Mouse (Mus musculus) ES-CJ7 (cell line): ENCODE measurements around the gene Tyw3.
A peak's percentile ranks its signal among the peaks of the same experiment; 100 is the strongest.

Experiments
- DNase-seq: peaks from one replicate; pipeline ENCODE4 v3.0.0; 2011; ENCODE audit warnings: low read depth, low spot score

Tyw3 gene

DNA sequence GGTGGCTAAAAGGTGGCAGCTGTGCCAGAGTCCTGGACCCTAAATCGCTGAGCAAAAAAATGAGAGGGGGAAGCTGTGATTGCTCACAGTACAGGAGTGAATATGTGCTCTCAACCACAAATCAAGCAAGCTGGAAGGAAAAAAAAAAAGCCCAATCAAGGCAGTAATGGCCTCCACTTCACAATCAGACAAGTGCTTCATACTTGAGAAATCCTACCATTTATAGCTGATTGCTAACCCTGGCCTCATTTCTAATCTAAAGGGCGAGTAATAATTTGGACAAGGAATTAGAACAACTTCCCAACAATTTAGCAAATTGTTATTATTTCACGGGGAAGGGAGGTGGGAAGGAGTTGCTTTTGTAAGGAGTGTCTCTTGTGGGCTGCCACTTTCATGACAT, 31.5 kb downstream of the Tyw3 start:
- DNase-seq: no peak

DNA sequence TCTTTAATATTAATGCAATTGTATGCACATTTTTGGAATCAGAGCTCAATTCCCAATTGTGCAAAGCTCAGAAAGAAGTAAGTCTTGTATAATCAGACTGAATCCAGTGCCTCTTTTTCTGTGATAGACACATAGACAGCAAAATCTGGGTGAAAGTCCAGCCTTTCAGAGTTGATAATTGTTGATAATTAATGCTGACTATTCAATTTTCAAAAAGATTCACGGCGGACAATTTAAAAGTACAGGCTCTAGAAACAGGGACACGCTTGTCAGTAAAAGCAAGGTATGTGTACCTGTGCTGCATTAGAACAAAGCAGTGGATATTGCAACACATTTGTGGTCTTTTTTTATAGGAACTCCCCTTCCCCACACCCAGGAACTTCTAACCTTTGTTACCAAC, 34.7 kb downstream of the Tyw3 start:
- no peak for DNase-seq

DNA sequence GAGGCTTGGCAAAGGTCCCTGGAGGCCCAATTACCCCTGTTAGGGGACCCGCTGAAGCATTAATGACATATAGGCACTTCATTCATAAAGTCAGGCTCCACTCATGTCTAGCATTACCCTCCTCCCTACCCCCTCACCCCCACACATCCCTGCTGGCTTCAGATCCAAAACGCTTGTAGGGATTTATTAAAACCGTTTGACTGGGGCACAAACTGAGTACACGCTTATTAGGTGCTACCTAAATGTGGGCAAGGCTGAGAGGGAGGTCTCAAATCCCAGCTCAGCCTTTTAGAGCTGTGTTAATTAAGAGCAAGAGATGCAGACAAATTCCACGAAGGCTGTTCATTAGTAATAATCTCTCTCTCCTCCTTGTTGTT, 45.9 kb downstream of the Tyw3 start:
- no peak for DNase-seq

DNA sequence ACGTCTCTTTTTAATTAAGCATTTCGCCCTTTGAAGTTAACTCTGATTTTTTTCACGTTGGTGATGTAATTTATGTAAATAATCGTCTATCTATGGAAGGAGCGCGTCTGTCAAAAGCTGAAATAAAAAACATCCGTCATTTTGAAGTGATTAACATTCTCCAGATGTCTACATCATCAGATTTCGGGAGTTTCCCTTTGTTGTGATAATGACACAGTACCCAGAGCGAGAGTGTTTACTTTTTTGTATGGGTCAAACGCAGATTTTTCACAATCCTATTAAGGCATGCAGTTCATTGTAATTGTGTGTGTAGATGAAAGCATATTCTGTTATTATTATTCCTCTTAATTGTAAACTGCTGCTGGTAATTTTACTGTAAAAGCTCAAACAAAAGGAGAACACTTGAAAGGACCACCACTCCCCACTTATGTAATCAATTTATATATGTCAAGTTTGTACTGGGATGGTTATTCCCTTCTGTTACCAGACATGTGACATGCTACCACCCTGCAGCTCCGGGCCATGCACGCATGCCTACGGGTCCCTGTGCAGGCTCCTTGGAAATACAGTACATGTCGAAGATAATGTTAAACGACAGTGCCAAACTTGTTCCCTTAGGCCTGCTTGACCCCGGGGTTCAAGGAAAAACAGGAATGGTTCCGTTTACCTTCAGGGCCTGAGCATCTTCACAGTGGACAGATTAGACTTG, 46.4 kb downstream of the Tyw3 start:
- no peak for DNase-seq

DNA sequence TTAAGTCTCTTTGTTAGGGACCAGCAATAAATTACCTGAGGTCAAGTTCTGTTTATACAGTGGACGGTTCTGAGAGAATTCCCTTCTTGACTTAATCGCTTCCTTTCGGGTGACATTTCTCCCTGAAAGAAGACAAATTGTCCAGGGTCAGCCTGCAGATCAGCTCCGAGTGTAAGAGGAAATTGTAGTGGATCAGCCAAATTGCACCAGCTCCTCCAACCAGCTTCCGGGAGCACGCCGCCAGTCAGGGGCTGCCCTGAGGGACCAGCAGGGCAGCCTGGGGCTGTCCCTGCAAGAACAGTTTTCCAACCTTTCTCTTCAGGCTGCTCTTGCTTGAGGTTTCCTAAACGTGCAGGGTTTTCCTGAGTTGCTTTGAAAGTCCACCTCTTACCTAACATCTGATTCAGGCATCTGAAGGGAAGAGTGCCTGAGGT, 48.0 kb downstream of the Tyw3 start:
- DNase-seq: no peak

DNA sequence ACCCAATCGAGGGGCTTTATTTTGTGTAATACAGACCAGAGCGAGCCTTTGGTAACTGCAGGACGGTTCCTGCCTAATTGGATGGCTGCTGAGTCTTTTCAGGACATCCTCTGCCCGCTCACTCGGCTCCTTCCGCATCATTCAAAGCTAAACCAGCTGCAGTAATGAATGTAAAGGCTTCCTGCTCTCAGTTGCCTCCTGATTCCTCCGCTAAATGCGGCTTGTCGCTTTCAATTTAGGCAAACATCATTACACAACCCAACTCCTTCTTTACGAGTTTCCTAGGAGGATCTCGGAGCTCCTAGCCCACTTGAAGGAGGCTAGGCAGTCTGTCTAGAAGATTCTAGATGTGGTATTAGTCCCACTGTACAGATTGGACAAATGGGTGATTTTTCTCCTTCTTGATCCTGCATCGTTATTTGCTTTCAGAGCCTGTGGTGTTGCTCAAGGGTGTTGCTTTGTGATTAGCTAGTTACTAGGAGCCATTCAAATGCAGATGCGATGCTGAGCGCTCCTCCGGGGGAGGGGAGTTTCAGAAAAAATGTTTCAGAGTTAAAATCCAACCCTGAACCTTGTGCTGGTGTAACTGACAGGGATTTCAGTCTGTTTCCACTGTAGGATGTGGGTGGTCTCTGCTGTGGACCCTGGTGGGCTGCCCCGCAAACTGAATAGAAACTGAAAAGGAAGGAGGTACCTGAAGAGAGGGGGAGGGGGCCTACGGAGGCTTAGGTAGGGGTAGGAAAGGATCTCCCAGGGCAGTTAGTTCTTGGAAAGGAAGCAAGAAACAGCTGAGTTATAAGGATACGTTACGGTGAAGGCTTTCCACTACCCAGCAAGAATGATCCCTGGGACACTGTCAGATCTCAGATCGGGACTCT, 49.1 kb downstream of the Tyw3 start:
- peak; percentile 63 for DNase-seq

DNA sequence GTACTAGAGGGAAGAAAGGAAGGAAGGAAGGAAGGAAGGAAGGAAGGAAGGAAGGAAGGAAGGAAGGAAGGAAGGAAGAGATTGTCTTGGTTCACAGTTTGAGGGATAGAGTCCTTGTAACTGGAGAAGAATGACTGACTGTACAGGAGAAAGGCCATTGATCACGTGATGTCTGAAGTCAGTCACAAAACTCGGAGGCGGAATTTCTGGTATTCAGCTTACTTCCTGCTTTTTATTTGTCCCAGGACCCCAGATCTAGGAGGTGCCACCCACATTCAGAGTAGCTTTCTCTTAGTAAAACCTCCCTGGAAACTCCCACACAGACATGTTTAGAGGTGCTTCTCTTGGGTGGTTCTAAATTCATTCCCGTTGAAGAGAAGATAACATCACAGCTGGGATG, 50.7 kb downstream of the Tyw3 start:
- no peak for DNase-seq

DNA sequence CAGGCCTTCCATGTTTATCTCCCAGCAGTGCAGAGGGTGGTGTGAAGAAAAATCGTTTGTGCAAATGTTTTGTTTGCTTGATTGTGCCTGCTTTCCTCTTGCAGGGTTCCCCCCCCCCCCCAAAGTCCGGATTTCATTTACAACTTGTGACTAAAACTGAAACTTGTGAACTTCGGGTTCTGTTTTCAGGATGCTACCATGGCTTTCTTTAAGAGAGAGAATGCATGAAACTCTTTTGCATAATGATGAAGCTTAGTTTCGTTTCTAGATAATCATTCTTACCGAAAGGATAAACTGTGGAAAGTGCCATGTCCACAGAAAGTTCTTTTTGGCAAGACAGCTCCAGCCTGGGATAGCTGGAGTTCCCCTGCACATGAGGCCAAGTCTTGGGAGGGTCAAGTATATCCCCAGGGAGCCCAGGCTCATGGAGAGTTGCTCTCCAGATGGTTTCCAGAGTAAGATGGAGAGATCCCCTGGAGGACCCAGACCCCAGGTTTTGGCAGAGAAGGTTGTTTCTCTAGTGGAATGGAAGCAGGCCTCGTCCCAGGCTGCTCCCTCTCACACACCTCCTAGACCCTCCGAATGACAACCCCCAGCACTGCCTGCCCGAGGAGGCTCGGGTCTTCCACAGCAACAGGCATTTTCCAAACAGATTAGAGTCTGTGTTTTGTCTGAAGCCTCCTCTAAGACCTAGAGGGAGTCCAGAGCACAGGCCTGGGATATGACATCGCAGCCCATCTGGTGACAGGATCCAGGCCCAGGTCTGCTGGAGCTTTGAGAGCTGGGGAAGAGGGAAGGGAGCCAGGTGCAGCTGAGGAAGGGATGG, 56.6 kb downstream of the Tyw3 start:
- no peak for DNase-seq

DNA sequence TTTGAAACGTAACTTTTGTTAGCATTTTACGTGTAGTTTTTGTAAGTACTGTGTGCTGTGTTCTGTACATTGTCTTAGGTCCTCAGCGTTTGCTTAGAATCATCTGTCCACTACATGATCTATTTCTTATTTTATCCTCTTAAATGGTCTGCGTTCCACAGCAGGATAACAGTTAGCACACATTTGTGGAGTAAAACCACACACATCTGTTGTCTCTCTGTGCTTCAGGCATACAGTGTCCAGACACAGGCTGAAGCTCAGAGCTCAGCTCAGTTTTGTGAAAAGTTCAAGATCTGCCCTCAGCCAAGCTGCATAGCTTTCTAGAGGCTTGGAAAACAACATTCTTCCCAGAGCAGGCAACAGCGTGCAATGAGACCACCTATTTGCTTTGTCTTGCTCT, 60.8 kb downstream of the Tyw3 start:
- no peak for DNase-seq

DNA sequence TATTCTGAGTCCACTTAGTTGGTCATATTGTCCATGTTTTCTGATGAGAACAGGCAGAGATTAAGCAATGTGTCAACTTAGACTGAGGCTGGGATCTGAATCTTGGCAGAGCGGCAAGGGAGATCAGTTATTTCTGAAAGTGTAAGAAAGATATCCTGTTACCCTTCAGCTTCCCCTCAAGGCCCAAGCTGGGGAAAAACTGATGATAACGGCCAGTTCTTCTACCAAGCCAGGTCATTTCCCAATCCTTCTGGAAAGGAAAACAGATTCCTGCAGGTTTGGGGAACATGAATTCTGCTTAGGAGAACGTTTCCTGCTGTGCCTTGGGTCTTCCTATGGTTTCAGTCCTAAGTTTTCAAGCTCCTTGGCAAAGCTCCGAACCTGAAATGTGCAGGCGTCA, 63.7 kb downstream of the Tyw3 start:
- no peak for DNase-seq

DNA sequence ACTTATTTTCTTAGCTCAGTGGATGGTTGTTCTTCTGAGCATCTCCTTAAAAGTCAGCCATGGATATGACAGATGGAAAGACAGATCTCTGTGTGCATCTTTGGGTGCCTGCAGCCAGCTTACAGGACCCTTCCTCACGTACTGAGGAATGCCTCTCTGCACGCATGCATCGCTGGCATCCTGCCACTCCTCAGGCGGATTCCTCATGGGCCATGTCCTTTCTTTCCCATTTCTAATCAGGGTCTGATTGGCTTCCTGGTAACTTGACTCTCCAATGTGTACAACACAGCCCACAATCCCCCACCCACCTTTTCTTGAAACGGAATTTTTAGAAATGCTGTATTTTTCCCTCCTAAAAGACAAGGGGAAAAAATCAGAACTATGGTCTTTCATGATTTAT, 67.9 kb downstream of the Tyw3 start:
- DNase-seq: no peak

DNA sequence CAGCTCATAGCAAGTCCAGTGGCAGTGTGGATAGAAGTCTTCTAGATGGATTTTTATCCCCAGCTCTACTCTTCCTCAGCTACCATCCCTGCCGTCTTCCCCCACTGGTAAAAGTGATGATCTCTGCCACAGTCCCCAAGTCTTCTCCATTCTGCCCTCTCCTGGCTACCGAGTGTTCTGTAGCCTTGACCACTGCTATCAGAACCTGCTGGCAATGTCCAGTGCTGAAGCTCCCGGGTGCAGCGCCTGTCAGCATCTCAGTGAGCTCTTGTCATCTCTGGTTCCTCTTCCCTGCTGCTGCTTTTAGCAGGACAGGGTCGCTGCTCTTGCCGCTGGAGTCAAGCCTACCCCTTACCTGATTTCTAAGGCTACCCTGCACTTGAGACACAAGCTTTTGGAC, 70.3 kb downstream of the Tyw3 start:
- peak; percentile 20 for DNase-seq
